Mouse (Mus musculus) testis, postnatal 10 days (tissue): ENCODE measurements at regions not wholly inside any gene's neighbourhood (a gene's known extent, or its start where the extent isn't known, plus 50 kb on each side); places are given as distances from the start of the nearest gene placed in this dataset.
A peak's percentile ranks its signal among the peaks of the same experiment; 100 is the strongest.
"Not testable (repeated sequence)": the region's sequence is repeated elsewhere in the genome, so short reads cannot be mapped to it uniquely, and the experiment has no call there.

ENCODE experiments used
- DNase-seq: peaks from one replicate; pipeline ENCODE4 v3.0.0; 2021; ENCODE audit warnings: low spot score

DNA sequence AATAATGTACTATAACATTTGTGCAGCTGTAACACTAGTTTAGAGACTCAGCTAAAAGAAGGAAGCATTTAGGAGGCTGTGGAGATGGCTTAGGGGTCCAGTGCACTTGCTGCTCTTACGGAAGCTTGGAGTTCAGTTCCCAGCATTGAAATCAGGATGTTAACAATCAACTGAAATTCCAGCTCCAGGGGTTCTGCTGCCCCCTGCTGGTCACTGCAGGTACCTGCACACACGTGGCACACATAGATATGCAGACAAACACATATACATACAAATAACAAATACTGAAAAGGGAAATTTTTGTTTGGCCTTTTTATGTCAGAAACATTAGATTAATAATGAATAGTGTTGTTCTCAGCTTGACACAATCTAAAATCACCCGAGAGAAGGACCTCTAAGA is 322.5 kb downstream of the Ajap1 start:
- DNase-seq: no peak

DNA sequence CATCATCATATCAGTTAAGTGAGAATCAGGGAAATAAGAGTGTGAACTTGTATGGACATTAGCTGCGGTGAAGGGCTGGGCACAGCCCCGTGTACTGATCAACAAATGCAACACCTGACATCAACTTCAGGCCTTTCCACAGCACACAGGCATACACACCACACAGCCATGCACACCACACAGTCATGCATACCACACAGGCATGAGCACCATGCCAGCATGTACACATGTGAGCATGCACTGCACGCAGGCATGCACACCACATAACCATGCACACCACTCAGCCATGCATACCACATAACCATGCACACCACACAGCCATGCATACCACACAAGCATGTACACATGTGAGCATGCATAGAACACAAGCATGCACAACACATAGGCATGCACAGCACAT is 325.0 kb downstream of the Ajap1 start:
- no peak for DNase-seq

DNA sequence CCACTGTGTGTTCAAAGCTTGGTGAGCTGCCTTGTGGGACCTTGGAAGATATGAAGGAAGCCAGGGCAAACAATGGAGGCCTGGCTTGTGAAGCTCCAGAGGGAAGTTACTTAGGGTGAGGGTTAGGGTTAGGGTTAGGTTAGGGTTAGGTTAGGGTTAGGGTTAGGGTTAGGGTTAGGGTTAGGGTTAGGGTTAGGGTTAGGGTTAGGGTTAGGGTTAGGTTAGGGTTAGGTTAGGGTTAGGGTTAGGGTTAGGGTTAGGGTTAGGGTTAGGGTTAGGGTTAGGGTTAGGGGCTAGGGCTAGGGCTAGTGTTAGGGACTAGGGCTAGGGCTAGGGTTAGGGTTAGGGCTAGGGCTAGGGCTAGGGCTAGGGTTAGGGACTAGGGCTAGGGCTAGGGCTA is 329.7 kb downstream of the Ajap1 start:
- not testable (repeated sequence) for DNase-seq

GRCm38 (mm10) chr4:153133147-153133546 is 349.5 kb downstream of the Ajap1 start:
- DNase-seq: no peak

DNA sequence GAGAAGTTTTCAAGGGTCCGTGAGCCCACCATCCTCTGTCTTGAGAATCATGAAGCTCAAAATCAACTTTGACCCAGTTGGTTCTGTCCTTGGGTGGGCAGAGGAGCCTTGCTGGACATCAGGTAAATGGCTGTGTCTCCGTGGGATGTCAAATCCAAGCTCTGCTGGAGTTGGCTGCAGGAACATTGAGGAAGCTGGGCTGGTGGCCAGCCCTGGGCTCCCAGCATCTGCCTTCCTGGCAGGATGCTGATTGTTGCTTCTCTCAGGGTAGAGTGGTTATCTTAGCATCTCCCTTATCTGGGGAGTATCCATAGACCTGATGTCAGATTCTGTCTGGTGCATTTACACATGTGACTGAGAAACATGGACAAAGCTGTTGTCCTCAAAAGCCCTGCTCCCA is 353.3 kb downstream of the Ajap1 start:
- no peak for DNase-seq

- no peak for DNase-seq
Observed at GRCm38 (mm10) chr4:153128162-153128561, 354.4 kb downstream of the Ajap1 start.

DNA sequence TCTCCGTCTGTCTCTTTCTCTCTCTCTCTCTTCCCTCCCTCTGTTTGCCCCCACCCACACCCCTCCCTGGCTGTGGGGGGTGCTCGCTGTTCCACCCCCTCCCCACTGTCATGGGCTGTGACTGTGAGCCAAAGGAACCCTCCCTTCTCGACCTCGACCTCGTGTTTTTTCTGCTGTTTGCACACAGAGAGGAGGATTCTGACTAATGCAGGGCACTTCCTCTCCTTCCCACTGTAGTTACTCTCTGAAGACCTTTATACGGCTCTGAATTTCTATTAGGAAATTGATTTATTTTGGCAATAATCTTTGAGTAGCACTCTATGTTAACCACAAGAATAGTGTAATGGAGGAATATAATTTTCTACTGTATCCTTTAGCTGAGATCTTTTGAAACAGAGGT is 362.1 kb downstream of the Ajap1 start:
- DNase-seq: no peak

DNA sequence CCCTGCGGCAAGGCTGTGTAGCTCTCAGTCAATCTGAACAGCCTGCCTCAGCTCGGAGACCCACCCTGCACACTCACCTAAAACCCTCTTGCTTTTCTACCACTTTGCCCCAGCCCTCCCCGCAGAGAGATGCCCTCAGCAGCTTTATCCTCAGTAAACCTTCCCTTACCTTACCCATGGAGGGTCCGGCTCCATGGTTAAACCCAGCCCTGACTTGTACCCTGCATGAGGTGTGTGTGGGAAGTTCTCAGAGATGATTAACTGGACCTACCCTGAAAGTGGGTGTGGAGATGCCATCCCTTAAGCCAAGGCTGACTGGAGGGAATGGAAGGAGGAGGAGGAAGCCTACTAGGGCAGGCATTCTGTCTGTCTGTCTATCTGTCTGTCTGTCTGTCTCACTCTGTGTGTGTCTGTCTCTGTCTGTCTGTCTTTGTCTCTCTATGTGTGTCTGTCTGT is 362.9 kb downstream of the Ajap1 start:
- DNase-seq: no peak

DNA sequence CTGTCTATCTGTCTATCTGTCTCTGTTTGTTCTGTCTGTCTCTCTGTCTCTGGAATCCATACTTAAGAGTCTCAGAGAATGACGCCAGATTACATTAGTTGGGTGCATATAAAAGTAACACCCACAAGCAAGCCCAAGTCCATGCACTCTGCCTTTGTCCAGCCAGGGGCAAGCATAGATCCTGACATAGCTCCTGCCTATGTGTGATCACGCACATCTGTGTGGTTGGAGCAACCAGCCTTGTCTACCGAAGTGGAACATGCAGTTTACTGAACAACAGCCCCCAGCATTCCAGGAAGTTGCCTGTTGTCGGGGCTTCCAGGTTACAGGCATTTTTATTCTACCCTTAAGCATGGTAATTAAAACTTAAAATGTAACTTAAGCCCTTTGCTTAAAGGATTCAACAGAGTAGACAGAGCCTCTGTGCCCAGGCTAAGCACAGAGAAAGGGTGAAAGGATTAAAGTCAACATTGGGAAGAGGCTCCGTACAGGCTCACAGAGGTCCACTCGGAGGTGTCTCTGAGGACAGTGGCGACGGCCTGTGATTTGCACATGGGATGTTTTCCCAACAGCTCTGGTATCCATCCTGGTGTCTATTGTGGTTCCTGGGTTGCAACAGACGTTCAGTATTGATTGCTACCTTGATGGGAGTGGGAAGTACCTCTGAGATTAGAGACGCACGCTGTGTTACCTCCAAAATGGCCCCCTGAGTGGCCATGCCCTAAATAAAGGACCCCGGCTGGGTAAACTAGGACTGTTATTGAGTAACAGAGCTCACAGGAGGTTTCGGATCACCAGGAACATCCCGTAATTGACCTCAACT is 363.6 kb downstream of the Ajap1 start:
- no peak for DNase-seq

DNA sequence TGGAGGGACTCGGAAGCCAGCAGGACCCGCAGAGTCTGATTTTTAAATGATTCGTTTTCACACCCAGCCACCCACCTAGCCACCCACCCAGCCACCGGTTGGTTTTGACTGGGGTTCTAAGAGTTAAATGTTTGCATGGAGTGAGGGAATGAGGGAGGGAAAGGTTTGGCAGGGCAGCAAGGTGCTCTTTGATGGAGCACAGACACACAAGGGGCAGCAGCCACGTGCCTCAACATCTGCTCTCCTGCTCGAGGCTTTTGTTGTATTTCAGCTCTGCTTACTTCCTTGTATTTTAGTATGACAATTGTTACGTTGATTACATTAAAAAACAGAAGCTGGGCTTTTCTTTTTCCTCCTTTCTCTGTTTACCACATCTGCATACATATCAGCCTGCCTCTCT is 367.6 kb downstream of the Ajap1 start:
- DNase-seq: no peak

DNA sequence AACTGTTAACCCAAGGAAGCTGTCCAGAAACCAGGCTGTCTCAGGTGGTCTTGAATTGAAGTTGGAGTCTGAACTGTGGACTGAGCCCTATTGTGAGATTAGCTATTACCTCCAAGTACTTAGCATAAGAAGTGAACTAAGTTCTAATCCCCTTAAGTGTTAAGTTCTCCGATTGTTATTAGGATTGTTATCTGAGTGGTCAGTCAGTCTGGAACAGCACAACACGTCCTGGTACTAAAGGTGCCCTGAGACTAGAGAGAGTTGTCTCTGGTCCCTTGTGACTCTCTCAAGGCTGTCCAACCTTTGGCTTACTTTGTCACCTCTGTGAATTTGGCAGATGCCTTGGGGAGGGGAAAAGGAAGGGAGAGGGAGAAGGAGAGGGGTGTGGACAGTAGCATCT is 369.0 kb downstream of the Ajap1 start:
- DNase-seq: no peak

DNA sequence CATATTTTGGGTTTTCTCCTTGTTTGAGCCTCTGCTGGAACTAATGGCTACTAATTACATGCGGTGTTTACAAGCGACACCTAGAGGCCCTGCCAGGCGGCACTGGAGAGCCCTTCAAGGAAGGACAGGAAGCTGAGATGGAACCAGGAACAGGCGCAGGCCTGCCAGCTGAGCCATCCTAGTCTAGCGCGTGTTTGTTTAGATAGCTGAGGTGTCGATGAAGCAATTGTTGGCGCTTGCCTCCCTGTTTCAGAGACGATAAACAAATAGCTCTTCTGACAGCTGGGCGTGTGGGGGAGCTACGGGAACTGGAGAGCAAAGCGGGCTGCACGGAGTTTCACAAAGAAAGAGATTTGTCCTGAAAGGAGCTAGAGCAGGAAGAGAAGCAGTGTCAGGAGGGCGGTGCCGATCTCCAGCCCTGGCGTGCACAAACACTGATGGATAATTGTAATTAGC is 372.3 kb downstream of the Ajap1 start:
- DNase-seq: peak; percentile 43

GRCm38 (mm10) chr4:153098591-153098990 is 384.0 kb downstream of the Ajap1 start:
- no peak for DNase-seq

GRCm38 (mm10) chr4:153097601-153098000 is 385.0 kb downstream of the Ajap1 start:
- DNase-seq: no peak

GRCm38 (mm10) chr4:153093129-153093528 is 389.5 kb downstream of the Ajap1 start:
- DNase-seq: no peak

DNA sequence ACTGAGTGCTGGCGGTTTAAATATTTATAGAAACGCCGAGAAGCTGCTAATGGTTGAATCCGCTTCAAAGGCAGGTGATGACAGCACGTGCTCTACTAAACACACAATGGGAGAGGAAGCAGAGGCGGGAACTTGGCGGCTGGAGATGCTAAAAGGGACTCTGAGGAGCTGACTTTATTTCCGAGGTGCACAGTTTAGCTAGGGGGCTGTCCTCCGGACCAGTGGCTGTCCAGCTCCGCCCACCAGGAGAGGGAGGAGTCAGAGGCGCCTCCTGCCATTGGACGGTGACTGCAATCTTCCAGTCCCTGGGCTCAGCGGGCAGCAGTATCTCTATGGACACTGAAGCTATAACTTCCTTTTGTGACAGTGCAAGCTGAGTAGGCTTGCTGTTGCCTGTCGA is 400.4 kb downstream of the Ajap1 start:
- no peak for DNase-seq

DNA sequence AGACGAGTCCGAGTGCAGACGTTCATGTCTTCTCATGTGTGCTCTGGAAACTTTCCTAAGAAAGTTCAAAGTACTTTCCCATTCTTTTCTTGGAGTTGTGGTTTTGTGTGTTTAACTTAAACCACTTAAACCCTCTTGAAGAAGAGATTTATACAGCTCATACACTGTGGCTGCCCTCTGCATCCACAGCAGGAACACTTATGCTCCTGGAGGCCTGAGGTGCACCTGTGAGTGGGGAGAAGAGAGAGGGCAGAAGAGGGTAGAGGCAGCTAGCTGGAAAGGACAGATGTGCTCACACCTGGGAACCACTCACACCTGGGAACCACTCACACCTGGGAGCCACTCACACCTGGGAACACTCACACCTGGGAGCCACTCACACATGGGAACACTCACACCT is 408.0 kb downstream of the Ajap1 start:
- no peak for DNase-seq

- DNase-seq: no peak
Observed at GRCm38 (mm10) chr4:153070190-153070745, 412.3 kb downstream of the Ajap1 start.

DNA sequence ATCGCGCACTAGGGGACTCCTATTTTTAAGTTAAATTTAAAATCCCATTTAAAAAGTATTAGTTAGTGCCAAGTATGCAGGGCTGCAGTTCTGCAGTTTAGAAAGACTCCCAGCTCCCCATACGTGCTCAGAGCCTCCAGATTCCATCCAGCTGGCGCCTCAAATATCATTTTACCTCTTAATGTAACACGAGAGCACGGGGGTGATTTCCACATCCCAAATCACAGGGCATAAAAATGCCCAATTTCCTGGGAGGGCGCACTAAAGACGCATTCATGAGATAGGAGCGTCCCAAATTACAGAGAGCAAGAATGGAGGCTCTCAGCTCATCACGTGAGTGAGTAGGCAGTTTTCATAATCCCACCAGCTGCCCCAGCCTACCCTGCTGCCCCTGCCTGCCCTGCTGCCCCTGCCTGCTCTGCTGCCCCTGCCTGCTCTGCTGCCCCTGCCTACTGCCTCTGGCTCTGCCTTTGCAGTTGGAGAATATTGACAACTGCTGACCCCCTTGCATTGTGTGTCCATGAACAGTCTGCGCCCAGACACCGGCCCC is 414.1 kb downstream of the Ajap1 start:
- no peak for DNase-seq

DNA sequence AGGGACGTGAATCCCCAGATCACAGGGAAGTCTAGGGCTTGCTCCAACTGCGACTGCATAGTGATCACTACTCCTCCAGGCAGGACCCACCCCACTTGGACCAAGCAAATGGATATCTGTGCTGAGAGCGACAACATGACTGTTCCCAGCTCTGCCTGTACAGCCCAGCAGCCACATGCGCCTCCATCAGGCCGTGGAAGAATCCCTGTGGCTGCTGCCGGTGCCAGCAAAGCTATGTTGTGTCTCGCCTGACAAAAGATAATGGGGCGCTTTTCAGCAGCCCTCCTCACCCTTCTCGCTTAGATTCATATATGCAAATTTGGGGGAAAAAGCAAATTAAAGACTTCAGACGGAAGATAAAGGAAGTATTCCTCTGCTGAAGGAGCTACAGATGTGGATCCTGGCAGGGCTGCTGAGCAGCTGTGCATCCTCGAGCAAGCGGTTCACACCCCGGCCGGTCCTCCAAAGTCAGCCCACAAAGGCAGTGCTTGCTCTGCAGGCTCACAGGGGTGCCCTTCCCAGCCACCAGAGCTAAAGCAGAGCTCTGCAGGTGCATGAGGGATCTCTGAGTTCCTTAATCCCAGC is 418.5 kb downstream of the Ajap1 start:
- no peak for DNase-seq

GRCm38 (mm10) chr4:153063402-153063801 is 419.2 kb downstream of the Ajap1 start:
- DNase-seq: no peak

GRCm38 (mm10) chr4:153058152-153058551 is 424.5 kb downstream of the Ajap1 start:
- no peak for DNase-seq

- no peak for DNase-seq
Observed at GRCm38 (mm10) chr4:153023711-153024110, 458.9 kb downstream of the Ajap1 start.
